Mouse (Mus musculus) left cerebral cortex, adult 8-10 months (tissue): ENCODE results near the gene Hlcs. TPM values are rescaled to one million over a fixed set of nuclear protein-coding genes. Genes with fewer than 3 reads are reported as not detected.
A peak's percentile ranks its signal among the peaks of the same experiment; 100 is the strongest.

ENCODE experiments used
- DNase-seq, 2 experiments: peaks; one replicate each; pipeline ENCODE4 v3.0.0; 2022; ENCODE audit warnings: low spot score in 2 of 2
- total RNA-seq, 4 experiments: library from RNA; stranded (reverse); gene quantifications; 2 replicates each; pipeline ENCODE4 v1.2.4; 2022

Hlcs gene
- total RNA-seq, 4 experiments from 2014 or later: 18.8 to 22.9 (median 21.6) TPM

GRCm38 (mm10) chr16:94290073-94290999 lies 23.0 kb downstream of the Hlcs start:
- peak; percentile 55 to 64 for DNase-seq

GRCm38 (mm10) chr16:94289138-94290072 lies 24.0 kb downstream of the Hlcs start:
- peak; percentile 63 to 93 for DNase-seq

- no peak for DNase-seq
Observed at GRCm38 (mm10) chr16:94287826-94288225, 25.5 kb downstream of the Hlcs start.

GRCm38 (mm10) chr16:94283972-94284371 lies 29.4 kb downstream of the Hlcs start:
- DNase-seq: no peak

- no peak for DNase-seq
Observed at GRCm38 (mm10) chr16:94270826-94271225, 42.5 kb downstream of the Hlcs start.

- DNase-seq: peak; percentile 68 to 74
Observed at GRCm38 (mm10) chr16:94269635-94270034, 43.7 kb downstream of the Hlcs start.

- no peak for DNase-seq
Observed at GRCm38 (mm10) chr16:94268205-94268604, 45.2 kb downstream of the Hlcs start.

GRCm38 (mm10) chr16:94264611-94265010 lies 48.8 kb downstream of the Hlcs start:
- no peak for DNase-seq

- DNase-seq: no peak
Observed at GRCm38 (mm10) chr16:94262501-94262900, 50.9 kb downstream of the Hlcs start.

GRCm38 (mm10) chr16:94260938-94261630 lies 52.3 kb downstream of the Hlcs start:
- DNase-seq: no peak

- peak; percentile 52 to 57 for DNase-seq
Observed at GRCm38 (mm10) chr16:94258366-94259310, 54.7 kb downstream of the Hlcs start.

- DNase-seq: no peak
Observed at GRCm38 (mm10) chr16:94255592-94255991, 57.8 kb downstream of the Hlcs start.

GRCm38 (mm10) chr16:94255035-94255434 lies 58.3 kb downstream of the Hlcs start:
- DNase-seq: no peak

- DNase-seq: no peak
Observed at GRCm38 (mm10) chr16:94254415-94254891, 58.9 kb downstream of the Hlcs start.

- DNase-seq: no peak
Observed at GRCm38 (mm10) chr16:94253671-94254414, 59.5 kb downstream of the Hlcs start.

GRCm38 (mm10) chr16:94251756-94252155 lies 61.6 kb downstream of the Hlcs start:
- no peak for DNase-seq

GRCm38 (mm10) chr16:94250640-94251349 lies 62.6 kb downstream of the Hlcs start:
- DNase-seq: peak in 1 of 2 experiments; percentile 68

- no peak for DNase-seq
Observed at GRCm38 (mm10) chr16:94250136-94250535, 63.2 kb downstream of the Hlcs start.

GRCm38 (mm10) chr16:94249666-94250065 lies 63.7 kb downstream of the Hlcs start:
- DNase-seq: no peak
